Mouse (Mus musculus) midbrain, embryonic 14.5 days (tissue): ENCODE data around the gene Rgl1. TPM values are rescaled to one million over a fixed set of nuclear protein-coding genes. Genes with fewer than 3 reads are reported as not detected.

Source experiments
- ATAC-seq: fragments of 200-750 bp; cut with Nextera tagmentation; 2 replicates; pipeline ENCODE4 v1.8.0; 2017; ENCODE audit warnings: moderate number of reproducible peaks, moderate library complexity; ENCODE audit not compliant: low FRiP score, low TSS enrichment
- DNase-seq: peaks from one replicate; pipeline ENCODE4 v3.0.0-alpha.2; 2015
- H3K27ac ChIP-seq: fragments of 300-500 bp; sonication (generic); replicated peaks from 2 replicates; pipeline ENCODE4 v1.5.1; 2014; ENCODE audit warnings: mild to moderate bottlenecking, low read depth, low read length, moderate library complexity
- H3K27me3 ChIP-seq: fragments of 300-500 bp; sonication (generic); 2 replicates; pipeline ENCODE4 v1.6.1; 2014; ENCODE audit warnings: low read length, control low read depth, mixed read lengths; ENCODE audit not compliant: control insufficient read depth, insufficient read depth
- H3K36me3 ChIP-seq: fragments of 300-500 bp; sonication (generic); 2 replicates; pipeline ENCODE4 v1.6.1; 2014; ENCODE audit warnings: low read length, control low read depth; ENCODE audit not compliant: control insufficient read depth, insufficient read depth
- H3K4me1 ChIP-seq: fragments of 300-500 bp; sonication (generic); 2 replicates; pipeline ENCODE4 v1.6.1; 2014; ENCODE audit warnings: mild to moderate bottlenecking, antibody characterized with exemption, low read length, control low read depth; ENCODE audit not compliant: control insufficient read depth, insufficient read depth
- H3K4me2 ChIP-seq: fragments of 300-500 bp; sonication (generic); 2 replicates; pipeline ENCODE4 v1.6.1; 2014; ENCODE audit warnings: mild to moderate bottlenecking, low read length, moderate library complexity
- H3K4me3 ChIP-seq: fragments of 300-500 bp; sonication (generic); replicated peaks from 2 replicates; pipeline ENCODE4 v1.5.1; 2014; ENCODE audit warnings: low read depth, low read length
- H3K9ac ChIP-seq: fragments of 300-500 bp; sonication (generic); replicated peaks from 2 replicates; pipeline ENCODE4 v1.6.1; 2014; ENCODE audit warnings: mild to moderate bottlenecking, low read length, moderate library complexity
- H3K9me3 ChIP-seq: fragments of 300-500 bp; sonication (generic); 2 replicates; pipeline ENCODE4 v1.6.1; 2016; ENCODE audit warnings: low read length, control low read depth, mixed read lengths; ENCODE audit not compliant: control insufficient read depth
- WGBS: fragments of 180-500 bp; shearing (Covaris S2); extraction: QIAGEN DNeasy Blood & Tissue Kit; methylation state at CpG from one replicate; pipeline ENCODE4 v1.1.7; 2014; 5-methylcytosine and 5-hydroxymethylcytosine counted together
- polyA plus RNA-seq: library from polyadenylated mRNA; unstranded; fragments of >200 nt; fragmentation: Nextera tagmentation; extraction: Ambion mirVana; gene quantifications from 2 replicates; pipeline ENCODE4 v1.2.1, GENCODE M21; 2014

Gene Rgl1
- polyA plus RNA-seq, 1 experiment from 2014 or later = 16.6 TPM

- 91% methylated on average over 4 of the region's 4 CpGs for WGBS
- Histone ChIP-seq H3K36me3 (no peaks in the 10 kb centered on the region), H3K9me3 (no peaks in the 10 kb centered on the region), H3K4me1 (peaks cover 5% of the 10 kb centered on the region; the same call in 1 of the 2 replicates), H3K27ac (no peak overlapping the region), H3K4me2 (no peak overlapping the region), H3K9ac (no peak overlapping the region), H3K27me3 (no peaks in the 10 kb centered on the region), H3K4me3 (no peak overlapping the region)
- no peak for DNase-seq
- ATAC-seq = no peak
Observed at GRCm38 (mm10) chr1:152621624-152622023, 144.5 kb downstream of the Rgl1 start.

- WGBS = 91% methylated on average over 9 of the region's 9 CpGs
Observed at GRCm38 (mm10) chr1:152619396-152619795, 146.8 kb downstream of the Rgl1 start.

GRCm38 (mm10) chr1:152618896-152619295, 147.3 kb downstream of the Rgl1 start:
- H3K27ac ChIP-seq = no peak overlapping the region
- ATAC-seq (no peak), DNase-seq (no peak)
- no peaks in the 10 kb centered on the region for H3K27me3 ChIP-seq
- WGBS = 86% methylated on average over 3 of the region's 3 CpGs
- H3K36me3 ChIP-seq = no peaks in the 10 kb centered on the region
- no peak overlapping the region for H3K4me2 ChIP-seq
- H3K9ac ChIP-seq = no peak overlapping the region
- no peak overlapping the region for H3K4me3 ChIP-seq
- no peaks in the 10 kb centered on the region for H3K9me3 ChIP-seq
- peaks cover 4% of the 10 kb centered on the region; the same call in 1 of the 2 replicates for H3K4me1 ChIP-seq

More at GRCm38 (mm10) chr1:152619396-152619795, 146.8 kb downstream of the Rgl1 start:
- no peak overlapping the region for H3K4me3 ChIP-seq
- DNase-seq = no peak
- H3K4me1 ChIP-seq = peaks cover 5% of the 10 kb centered on the region; the same call in 1 of the 2 replicates
- no peak overlapping the region for H3K27ac ChIP-seq
- H3K36me3 ChIP-seq = no peaks in the 10 kb centered on the region
- H3K9me3 ChIP-seq = no peaks in the 10 kb centered on the region
- ATAC-seq = no peak
- H3K4me2 ChIP-seq = no peak overlapping the region
- H3K27me3 ChIP-seq = no peaks in the 10 kb centered on the region
- no peak overlapping the region for H3K9ac ChIP-seq

GRCm38 (mm10) chr1:152618381-152618780, 147.8 kb downstream of the Rgl1 start:
- H3K27ac ChIP-seq = no peak overlapping the region
- 77% methylated on average over 1 of the region's 1 CpGs for WGBS
- no peak overlapping the region for H3K9ac ChIP-seq
- DNase-seq = no peak
- H3K4me3 ChIP-seq = no peak overlapping the region
- H3K4me1 ChIP-seq = no peaks in the 10 kb centered on the region
- H3K27me3 ChIP-seq = no peaks in the 10 kb centered on the region
- no peaks in the 10 kb centered on the region for H3K9me3 ChIP-seq
- no peak overlapping the region for H3K4me2 ChIP-seq
- ATAC-seq = no peak
- no peaks in the 10 kb centered on the region for H3K36me3 ChIP-seq

- 91% methylated on average over 10 of the region's 10 CpGs for WGBS
- H3K36me3 ChIP-seq = no peaks in the 10 kb centered on the region
- no peak for DNase-seq
- no peaks in the 10 kb centered on the region for H3K27me3 ChIP-seq
- H3K27ac ChIP-seq = no peak overlapping the region
- no peak overlapping the region for H3K9ac ChIP-seq
- no peaks in the 10 kb centered on the region for H3K4me1 ChIP-seq
- no peak overlapping the region for H3K4me3 ChIP-seq
- ATAC-seq = no peak
- no peaks in the 10 kb centered on the region for H3K9me3 ChIP-seq
- no peak overlapping the region for H3K4me2 ChIP-seq
Observed at GRCm38 (mm10) chr1:152617745-152618342, 148.3 kb downstream of the Rgl1 start.

GRCm38 (mm10) chr1:152616777-152617057, 149.4 kb downstream of the Rgl1 start:
- H3K36me3 ChIP-seq = no peaks in the 10 kb centered on the region
- H3K27ac ChIP-seq = no peak overlapping the region
- H3K9me3 ChIP-seq = no peaks in the 10 kb centered on the region
- H3K27me3 ChIP-seq = no peaks in the 10 kb centered on the region
- no peak overlapping the region for H3K4me2 ChIP-seq
- H3K9ac ChIP-seq = no peak overlapping the region
- DNase-seq = no peak
- no peak overlapping the region for H3K4me3 ChIP-seq
- no peak for ATAC-seq
- H3K4me1 ChIP-seq = 0 out of 2 replicates have a peak, but pooled peaks cover 3% of the 10 kb centered on the region

- H3K9ac ChIP-seq = no peak overlapping the region
- H3K4me1 ChIP-seq = 0 out of 2 replicates have a peak, but pooled peaks cover 3% of the 10 kb centered on the region
- H3K4me3 ChIP-seq = no peak overlapping the region
- H3K36me3 ChIP-seq = no peaks in the 10 kb centered on the region
- WGBS = 86% methylated on average over 10 of the region's 10 CpGs
- DNase-seq = no peak
- H3K4me2 ChIP-seq = no peak overlapping the region
- H3K9me3 ChIP-seq = no peaks in the 10 kb centered on the region
- no peak for ATAC-seq
- H3K27ac ChIP-seq = no peak overlapping the region
- H3K27me3 ChIP-seq = no peaks in the 10 kb centered on the region
Observed at GRCm38 (mm10) chr1:152615987-152616776, 150.0 kb downstream of the Rgl1 start.

- 0 out of 2 replicates have a peak, but pooled peaks cover 5% of the 10 kb centered on the region for H3K4me1 ChIP-seq
- no peak overlapping the region for H3K4me2 ChIP-seq
- no peak overlapping the region for H3K27ac ChIP-seq
- H3K27me3 ChIP-seq = no peaks in the 10 kb centered on the region
- no peaks in the 10 kb centered on the region for H3K9me3 ChIP-seq
- no peak overlapping the region for H3K9ac ChIP-seq
- ATAC-seq (no peak), DNase-seq (no peak)
- H3K36me3 ChIP-seq = no peaks in the 10 kb centered on the region
- no peak overlapping the region for H3K4me3 ChIP-seq
- 72% methylated on average over 7 of the region's 7 CpGs for WGBS
Observed at GRCm38 (mm10) chr1:152614743-152615380, 151.3 kb downstream of the Rgl1 start.
